Mouse (Mus musculus) embryonic facial prominence, embryonic 14.5 days (tissue): ENCODE data around the gene Xpnpep3. TPM values are rescaled to one million over a fixed set of nuclear protein-coding genes. Genes with fewer than 3 reads are reported as not detected.
"Not testable (repeated sequence)": the region's sequence is repeated elsewhere in the genome, so short reads cannot be mapped to it uniquely, and the experiment has no call there.

Experiments
- ATAC-seq: fragments of 200-750 bp; cut with Nextera tagmentation; 2 replicates; pipeline ENCODE4 v1.8.0; 2017; ENCODE audit warnings: low read depth, moderate number of reproducible peaks, moderate TSS enrichment
- DNase-seq: peaks from one replicate; pipeline ENCODE4 v3.0.0-alpha.2; 2015; ENCODE audit warnings: low spot score
- H3K27ac ChIP-seq: fragments of 300-500 bp; sonication (generic); replicated peaks from 2 replicates; pipeline ENCODE4 v1.5.1; 2014; ENCODE audit warnings: low read depth, mild to moderate bottlenecking, low read length, moderate library complexity
- H3K27me3 ChIP-seq: fragments of 300-500 bp; sonication (generic); replicated peaks from 2 replicates; pipeline ENCODE4 v1.6.1; 2014; ENCODE audit warnings: low read length; ENCODE audit not compliant: control insufficient read depth, insufficient read depth
- H3K36me3 ChIP-seq: fragments of 300-500 bp; sonication (generic); 2 replicates; pipeline ENCODE4 v1.6.1; 2014; ENCODE audit warnings: low read length, mixed read lengths; ENCODE audit not compliant: control insufficient read depth, insufficient read depth
- H3K4me1 ChIP-seq: fragments of 300-500 bp; sonication (generic); 2 replicates; pipeline ENCODE4 v1.6.1; 2014; ENCODE audit warnings: antibody characterized with exemption, low read length; ENCODE audit not compliant: control insufficient read depth, insufficient read depth
- H3K4me2 ChIP-seq: fragments of 300-500 bp; sonication (generic); 2 replicates; pipeline ENCODE4 v1.6.1; 2014; ENCODE audit warnings: low read depth, mild to moderate bottlenecking, low read length, moderate library complexity, mixed read lengths
- H3K4me3 ChIP-seq: fragments of 300-500 bp; sonication (generic); 2 replicates; pipeline ENCODE4 v1.5.1; 2014; ENCODE audit warnings: low read depth, mild to moderate bottlenecking, low read length
- H3K9ac ChIP-seq: fragments of 300-500 bp; sonication (generic); 2 replicates; pipeline ENCODE4 v1.6.1; 2014; ENCODE audit warnings: low read depth, mild to moderate bottlenecking, low read length, moderate library complexity, mixed read lengths
- H3K9me3 ChIP-seq: fragments of 300-500 bp; sonication (generic); 2 replicates; pipeline ENCODE4 v1.6.1; 2016; ENCODE audit warnings: low read length; ENCODE audit not compliant: control insufficient read depth
- WGBS: fragments of 180-500 bp; shearing (Covaris S2); extraction: QIAGEN DNeasy Blood & Tissue Kit; methylation state at CpG from one replicate; pipeline ENCODE4 v1.1.7; 2014; 5-methylcytosine and 5-hydroxymethylcytosine counted together
- polyA plus RNA-seq: library from polyadenylated mRNA; unstranded; fragments of >200 nt; fragmentation: Nextera tagmentation; extraction: Ambion mirVana; gene quantifications from 2 replicates; pipeline ENCODE4 v1.2.1, GENCODE M21; 2014

The Xpnpep3 gene
- polyA plus RNA-seq, 1 experiment from 2014 or later = 6.5 TPM

DNA sequence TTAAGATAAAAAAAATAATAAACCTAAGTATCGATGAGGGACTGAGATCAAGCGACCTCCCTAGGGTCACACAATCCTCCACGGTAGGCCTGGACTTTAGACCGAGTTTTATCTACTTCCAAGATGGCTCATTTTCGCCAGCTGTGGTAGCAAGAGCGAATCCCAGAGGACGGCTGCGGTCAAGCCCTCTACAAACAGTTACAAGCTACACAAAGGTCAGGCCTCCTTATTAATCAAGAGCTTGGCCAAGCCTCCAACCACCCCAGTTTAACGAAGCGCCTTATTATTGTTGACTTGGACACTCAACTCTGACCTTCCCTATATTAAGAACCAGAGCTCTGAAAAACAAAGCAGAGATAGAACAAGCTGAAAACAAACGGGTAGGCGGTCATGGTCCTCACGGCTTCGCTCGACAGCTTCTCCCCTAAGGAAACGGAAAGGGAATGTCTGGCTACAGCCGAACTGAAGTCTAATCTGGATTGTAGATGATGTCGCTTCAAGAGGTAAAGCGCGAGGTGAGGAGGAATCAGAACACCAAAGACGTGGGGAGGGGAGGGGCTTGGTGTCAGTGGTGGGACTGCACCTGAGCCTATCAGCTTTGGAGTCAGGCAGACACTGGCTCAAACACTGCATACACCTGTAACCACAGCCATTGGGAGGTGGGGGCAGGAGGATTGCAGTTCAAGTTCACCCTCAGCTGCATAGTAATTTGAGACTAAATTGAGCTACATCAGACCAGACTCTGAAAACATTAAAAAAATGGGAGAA is 79.7 kb downstream of the Xpnpep3 start:
- Histone ChIP-seq H3K9me3 (no peaks in the 10 kb centered on the region), H3K27ac (no peak overlapping the region), H3K4me1 (no peaks in the 10 kb centered on the region), H3K27me3 (no peaks in the 10 kb centered on the region), H3K4me2 (no peak overlapping the region), H3K9ac (no peak overlapping the region), H3K4me3 (no peak overlapping the region), H3K36me3 (peaks cover 14% of the 10 kb centered on the region)
- 58% methylated on average over 21 of the region's 21 CpGs for WGBS
- ATAC-seq = no peak
- no peak for DNase-seq

GRCm38 (mm10) chr15:81480284-81480683 is 80.3 kb downstream of the Xpnpep3 start:
- not testable (repeated sequence) for H3K9me3 ChIP-seq, DNase-seq, H3K9ac ChIP-seq, H3K4me2 ChIP-seq, H3K27ac ChIP-seq, ATAC-seq, H3K27me3 ChIP-seq, H3K4me3 ChIP-seq, H3K36me3 ChIP-seq, H3K4me1 ChIP-seq
- WGBS = 63% methylated on average over 3 of the region's 3 CpGs

DNA sequence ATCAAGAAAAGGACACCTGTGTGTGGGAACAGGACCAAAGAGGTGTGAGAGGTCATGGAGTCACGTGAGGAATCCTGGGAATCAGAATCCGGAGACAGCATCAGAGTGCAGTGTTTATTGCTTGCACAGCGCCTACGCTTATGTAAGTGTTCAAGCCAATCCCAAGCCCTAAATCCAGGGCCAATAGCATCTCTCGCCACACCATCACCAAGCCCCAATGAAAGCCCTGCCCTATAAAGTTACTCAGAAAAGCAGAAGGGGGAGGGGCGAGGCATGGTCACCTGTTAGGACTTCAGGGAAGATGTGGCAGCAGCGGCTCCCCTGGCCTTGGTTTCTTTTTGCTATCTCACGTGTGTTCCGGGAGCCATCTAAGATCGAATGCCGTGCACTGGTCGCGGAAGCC is 81.0 kb downstream of the Xpnpep3 start:
- 19% methylated on average over 13 of the region's 13 CpGs for WGBS
- no peaks in the 10 kb centered on the region for H3K9me3 ChIP-seq
- no peaks in the 10 kb centered on the region for H3K27me3 ChIP-seq
- H3K9ac ChIP-seq = no peak overlapping the region
- peak overlapping the region; percentile 25 for H3K4me3 ChIP-seq
- DNase-seq (peak; percentile 58), ATAC-seq (no peak; the same call in 1 of the 2 replicates)
- peaks cover under 1% of the 10 kb centered on the region; the same call in 1 of the 2 replicates for H3K36me3 ChIP-seq
- H3K4me1 ChIP-seq = no peaks in the 10 kb centered on the region
- no peak overlapping the region for H3K27ac ChIP-seq
- H3K4me2 ChIP-seq = peak overlapping the region; percentile 53

DNA sequence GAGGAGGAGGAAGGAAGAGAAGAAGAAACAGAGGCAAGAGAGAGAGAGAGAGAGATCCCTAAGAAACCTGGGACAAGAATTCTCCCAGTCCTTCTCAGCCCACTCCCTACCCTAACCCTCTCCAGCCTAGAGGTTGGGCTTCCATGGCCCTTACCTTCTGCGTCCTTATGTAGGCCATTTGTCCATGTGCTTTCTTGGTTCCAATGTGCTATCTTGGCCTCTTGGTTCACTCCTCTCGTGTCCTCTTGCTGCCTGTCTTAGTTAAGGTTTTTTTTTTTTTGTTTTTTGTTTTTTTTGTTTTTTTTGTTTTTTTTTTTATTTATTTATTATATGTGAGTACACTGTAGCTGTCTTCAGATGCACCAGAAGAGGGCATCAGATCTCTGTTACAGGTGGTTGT is 83.0 kb downstream of the Xpnpep3 start:
- Histone ChIP-seq H3K4me2 (no peak overlapping the region), H3K36me3 (no peaks in the 10 kb centered on the region), H3K4me1 (no peaks in the 10 kb centered on the region), H3K9me3 (no peaks in the 10 kb centered on the region), H3K27me3 (no peaks in the 10 kb centered on the region), H3K9ac (no peak overlapping the region), H3K4me3 (no peak overlapping the region), H3K27ac (no peak overlapping the region)
- no peak for ATAC-seq
- 87% methylated on average over 2 of the region's 2 CpGs for WGBS
- no peak for DNase-seq

- Histone ChIP-seq H3K4me3 (no peak overlapping the region), H3K36me3 (no peaks in the 10 kb centered on the region), H3K4me1 (no peaks in the 10 kb centered on the region), H3K9me3 (no peaks in the 10 kb centered on the region), H3K27ac (no peak overlapping the region), H3K27me3 (no peaks in the 10 kb centered on the region), H3K4me2 (no peak overlapping the region), H3K9ac (no peak overlapping the region)
- WGBS = 91% methylated on average over 6 of the region's 6 CpGs
- DNase-seq (no peak), ATAC-seq (no peak)
These were observed 83.8 kb downstream of the Xpnpep3 start for GRCm38 (mm10) chr15:81483691-81484090.

DNA sequence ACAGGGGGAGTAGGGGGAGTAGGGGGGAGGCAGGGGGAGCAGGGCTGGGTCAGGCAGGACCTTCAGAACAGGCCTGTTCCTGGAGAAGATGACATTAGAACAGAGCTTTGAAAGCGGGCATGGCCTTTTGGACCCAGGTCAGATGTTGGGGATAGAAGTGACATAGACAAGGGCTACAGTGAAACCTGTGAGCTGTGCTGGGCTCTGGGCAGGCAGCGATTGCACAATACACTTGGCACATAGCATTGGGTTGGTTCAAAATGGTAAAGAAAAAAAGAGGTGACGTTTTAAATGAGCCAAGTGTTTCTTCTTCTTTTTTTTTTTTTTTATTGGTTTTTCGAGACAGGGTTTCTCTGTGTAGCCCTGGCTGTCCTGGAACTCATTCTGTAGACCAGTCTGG is 85.5 kb downstream of the Xpnpep3 start:
- H3K9me3 ChIP-seq = no peaks in the 10 kb centered on the region
- H3K27ac ChIP-seq = no peak overlapping the region
- no peaks in the 10 kb centered on the region for H3K36me3 ChIP-seq
- no peaks in the 10 kb centered on the region for H3K4me1 ChIP-seq
- H3K9ac ChIP-seq = no peak overlapping the region
- no peak overlapping the region for H3K4me3 ChIP-seq
- ATAC-seq (no peak), DNase-seq (no peak)
- H3K27me3 ChIP-seq = no peaks in the 10 kb centered on the region
- H3K4me2 ChIP-seq = no peak overlapping the region
- WGBS = 83% methylated on average over 4 of the region's 4 CpGs

DNA sequence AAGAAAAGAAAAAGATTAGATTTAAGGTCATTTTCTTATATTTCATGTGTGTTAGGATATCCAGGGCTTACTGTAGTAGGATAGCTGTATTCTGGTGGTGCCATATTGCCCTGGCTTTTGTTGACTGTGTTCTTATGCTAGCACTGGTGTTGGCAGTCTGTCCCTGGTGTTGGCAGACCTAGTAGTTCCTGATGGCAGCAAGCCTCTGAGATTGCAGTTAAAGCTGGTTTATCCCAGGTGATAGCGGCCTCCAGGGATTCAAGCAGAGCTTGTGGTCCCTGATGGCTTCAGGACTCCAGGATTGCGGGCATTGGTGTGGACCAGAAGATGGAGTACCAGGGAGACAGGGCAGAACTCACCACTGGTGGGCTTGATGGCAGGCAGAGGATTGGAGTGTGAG is 103.5 kb downstream of the Xpnpep3 start:
- no peaks in the 10 kb centered on the region for H3K36me3 ChIP-seq
- H3K9ac ChIP-seq = no peak overlapping the region
- no peak overlapping the region for H3K4me3 ChIP-seq
- no peak overlapping the region for H3K27ac ChIP-seq
- H3K4me2 ChIP-seq = no peak overlapping the region
- DNase-seq (no peak), ATAC-seq (no peak)
- H3K4me1 ChIP-seq = no peaks in the 10 kb centered on the region
- H3K9me3 ChIP-seq = no peaks in the 10 kb centered on the region
- H3K27me3 ChIP-seq = no peaks in the 10 kb centered on the region
- WGBS = 85% methylated on average over 2 of the region's 2 CpGs

GRCm38 (mm10) chr15:81503995-81504394 is 104.1 kb downstream of the Xpnpep3 start:
- Histone ChIP-seq H3K9ac (no peak overlapping the region), H3K4me3 (no peak overlapping the region), H3K27ac (no peak overlapping the region), H3K36me3 (no peaks in the 10 kb centered on the region), H3K9me3 (no peaks in the 10 kb centered on the region), H3K4me2 (no peak overlapping the region), H3K4me1 (no peaks in the 10 kb centered on the region), H3K27me3 (no peaks in the 10 kb centered on the region)
- 83% methylated on average over 2 of the region's 2 CpGs for WGBS
- ATAC-seq (no peak), DNase-seq (no peak)
